Mouse (Mus musculus) liver, postnatal 0 days (tissue): ENCODE results near the gene Cacng4. TPM values are rescaled to one million over a fixed set of nuclear protein-coding genes. Genes with fewer than 3 reads are reported as not detected.

Experiments used
- ATAC-seq: fragments of 200-750 bp; cut with Nextera tagmentation; 2 replicates; pipeline ENCODE4 v1.8.0; 2017; ENCODE audit warnings: mild to moderate bottlenecking, moderate library complexity
- DNase-seq: peaks from one replicate; pipeline ENCODE4 v3.0.0-alpha.2; 2016
- H3K27ac ChIP-seq: fragments of 300-500 bp; sonication (generic); 2 replicates; pipeline ENCODE4 v1.5.1; 2014; ENCODE audit warnings: antibody characterized with exemption, moderate library complexity, mild to moderate bottlenecking, low read depth
- H3K27me3 ChIP-seq: fragments of 300-500 bp; sonication (generic); 2 replicates; pipeline ENCODE4 v1.6.1; 2014; ENCODE audit warnings: low read length, control low read depth, mixed read lengths; ENCODE audit not compliant: insufficient read depth
- H3K36me3 ChIP-seq: fragments of 300-500 bp; sonication (generic); replicated peaks from 2 replicates; pipeline ENCODE4 v1.6.1; 2014; ENCODE audit warnings: mild to moderate bottlenecking, control low read depth, low read length, moderate library complexity, mixed read lengths; ENCODE audit not compliant: insufficient read depth
- H3K4me1 ChIP-seq: fragments of 300-500 bp; sonication (generic); 2 replicates; pipeline ENCODE4 v1.6.1; 2014; ENCODE audit warnings: antibody characterized with exemption, mild to moderate bottlenecking, control low read depth; ENCODE audit not compliant: insufficient read depth
- H3K4me2 ChIP-seq: fragments of 300-500 bp; sonication (generic); 2 replicates; pipeline ENCODE4 v1.6.1; 2014; ENCODE audit warnings: low read depth, mild to moderate bottlenecking, low read length, moderate library complexity, mixed read lengths
- H3K4me3 ChIP-seq: fragments of 300-500 bp; sonication (generic); 2 replicates; pipeline ENCODE4 v1.5.1; 2014; ENCODE audit warnings: low read depth, low read length
- H3K9ac ChIP-seq: fragments of 300-500 bp; sonication (generic); replicated peaks from 2 replicates; pipeline ENCODE4 v1.6.1; 2014; ENCODE audit warnings: mild to moderate bottlenecking, moderate library complexity
- H3K9me3 ChIP-seq: fragments of 300-500 bp; sonication (generic); 2 replicates; pipeline ENCODE4 v1.6.1; 2016; ENCODE audit warnings: mild to moderate bottlenecking, control low read depth, low read length, mixed read lengths
- CTCF ChIP-seq: sonication (generic); IDR thresholded peaks from 2 replicates; pipeline ENCODE4 v1.5.1; 2016; ENCODE audit warnings: antibody characterized with exemption, low read depth
- EP300 ChIP-seq: IDR thresholded peaks from 2 replicates; pipeline ENCODE4 v1.6.1; 2016; ENCODE audit warnings: antibody characterized with exemption, low read depth, mild to moderate bottlenecking
- WGBS: fragments of 180-500 bp; shearing (Covaris S2); extraction: QIAGEN DNeasy Blood & Tissue Kit; methylation state at CpG from one replicate; pipeline ENCODE4 v1.1.7; 2014; ENCODE audit not compliant: insufficient replicate concordance; 5-methylcytosine and 5-hydroxymethylcytosine counted together
- polyA plus RNA-seq: library from polyadenylated mRNA; unstranded; fragments of >200 nt; fragmentation: Nextera tagmentation; extraction: Ambion mirVana; gene quantifications from 2 replicates; pipeline ENCODE4 v1.2.1, GENCODE M21; 2015

Cacng4 gene
- polyA plus RNA-seq, 1 experiment from 2014 or later: not detected

DNA sequence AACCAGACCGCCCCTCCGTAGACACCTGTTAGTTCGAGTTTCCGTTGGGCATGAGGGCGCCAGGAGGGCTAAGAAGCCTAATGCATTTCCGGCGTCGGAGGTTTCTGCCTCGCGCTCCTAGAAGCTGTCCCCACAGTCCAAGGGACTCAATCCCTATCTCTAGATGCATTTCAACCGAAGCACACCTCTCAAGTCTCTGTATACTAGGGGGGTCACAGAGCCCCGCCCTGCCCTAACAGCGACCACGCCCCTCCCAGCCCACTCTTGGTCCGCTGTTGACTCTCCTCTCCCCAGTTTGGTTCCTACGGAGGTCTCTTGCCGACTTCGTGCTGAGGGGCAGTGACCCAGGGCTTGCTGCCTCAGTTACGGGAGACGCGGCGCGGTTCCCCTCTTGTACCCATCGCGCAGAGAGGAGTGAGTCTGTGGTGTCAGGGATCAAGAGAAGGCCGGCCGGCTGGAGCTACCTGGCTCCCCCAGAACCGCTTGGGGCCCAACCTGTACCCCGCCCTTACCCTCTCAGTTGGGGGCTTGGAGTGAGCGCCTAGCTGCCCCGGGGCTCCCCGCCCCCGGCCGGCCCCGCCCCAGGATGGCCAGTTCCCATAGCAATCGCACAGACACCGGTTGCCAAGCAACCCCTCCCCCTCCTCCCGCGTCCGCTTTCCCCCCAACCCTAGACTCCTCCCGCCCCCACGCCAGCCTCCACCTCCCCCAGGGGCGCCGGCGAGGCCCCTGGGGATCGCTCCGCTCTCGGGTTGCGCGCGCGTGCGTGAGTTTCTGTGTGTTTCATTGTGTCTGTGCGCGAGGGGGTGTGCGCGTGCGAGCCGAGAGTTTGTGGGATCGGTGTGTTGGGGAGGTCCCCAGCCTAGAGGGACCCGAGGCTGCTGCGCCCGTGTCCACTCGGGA lies 906 bp downstream of the Cacng4 start:
- ATAC-seq: no peak
- no peaks in the 10 kb centered on the region for H3K4me1 ChIP-seq
- no peak overlapping the region for H3K27ac ChIP-seq
- H3K9ac ChIP-seq: no peak overlapping the region
- WGBS: 2% methylated on average over 56 of the region's 64 CpGs
- DNase-seq: no peak
- no peaks in the 10 kb centered on the region for H3K9me3 ChIP-seq
- TF ChIP-seq EP300: no peak
- TF ChIP-seq CTCF: no peak
- H3K4me3 ChIP-seq: peak overlapping the region; percentile 26; the same call in 1 of the 2 replicates
- peak overlapping the region; percentile 57 for H3K4me2 ChIP-seq
- H3K36me3 ChIP-seq: no peaks in the 10 kb centered on the region
- peaks cover 55% of the 10 kb centered on the region for H3K27me3 ChIP-seq

- H3K4me1 ChIP-seq: no peaks in the 10 kb centered on the region
- H3K9me3 ChIP-seq: no peaks in the 10 kb centered on the region
- peaks cover 45% of the 10 kb centered on the region for H3K27me3 ChIP-seq
- H3K4me3 ChIP-seq: no peak overlapping the region
- no peak overlapping the region for H3K9ac ChIP-seq
- no peak for ATAC-seq
- H3K4me2 ChIP-seq: no peak overlapping the region
- H3K36me3 ChIP-seq: no peaks in the 10 kb centered on the region
- TF ChIP-seq CTCF (no peak), EP300 (no peak)
- no peak for DNase-seq
- 51% methylated on average over 9 of the region's 9 CpGs for whole genome bisulfite sequencing
- H3K27ac ChIP-seq: no peak overlapping the region
Observed at GRCm38 (mm10) chr11:107792136-107792535, 2.2 kb downstream of the Cacng4 start.

DNA sequence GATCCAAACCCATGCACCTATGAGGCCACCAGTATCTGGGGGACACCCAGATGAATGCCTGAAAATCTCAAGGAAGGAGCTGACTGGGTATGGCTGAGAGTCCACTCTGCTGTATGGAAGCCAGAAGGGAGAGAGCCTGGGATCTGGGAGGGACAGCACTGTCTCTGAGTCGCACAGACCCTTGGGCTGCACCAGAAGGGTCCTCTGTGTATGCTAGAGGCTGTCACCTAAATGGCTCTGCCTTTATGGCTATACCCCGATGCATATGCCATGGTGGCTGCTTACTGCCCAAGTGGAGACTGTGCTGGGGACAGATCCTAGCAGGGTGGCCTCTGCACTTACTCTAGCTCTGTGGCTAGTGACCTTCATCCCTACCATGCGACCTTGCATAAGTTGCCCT lies 8.6 kb downstream of the Cacng4 start:
- WGBS: 63% methylated on average over 3 of the region's 3 CpGs
- H3K9me3 ChIP-seq: no peaks in the 10 kb centered on the region
- H3K4me3 ChIP-seq: no peak overlapping the region
- no peaks in the 10 kb centered on the region for H3K36me3 ChIP-seq
- H3K27ac ChIP-seq: no peak overlapping the region
- no peak overlapping the region for H3K9ac ChIP-seq
- no peaks in the 10 kb centered on the region for H3K4me1 ChIP-seq
- TF ChIP-seq EP300 (no peak), CTCF (no peak)
- no peaks in the 10 kb centered on the region for H3K27me3 ChIP-seq
- DNase-seq (no peak), ATAC-seq (no peak)
- no peak overlapping the region for H3K4me2 ChIP-seq

GRCm38 (mm10) chr11:107785288-107785687 lies 9.1 kb downstream of the Cacng4 start:
- WGBS: 75% methylated on average over 1 of the region's 1 CpGs
- Histone ChIP-seq H3K36me3 (no peaks in the 10 kb centered on the region), H3K9ac (no peak overlapping the region), H3K27ac (no peak overlapping the region), H3K4me2 (no peak overlapping the region), H3K9me3 (no peaks in the 10 kb centered on the region), H3K4me3 (no peak overlapping the region), H3K27me3 (no peaks in the 10 kb centered on the region), H3K4me1 (no peaks in the 10 kb centered on the region)
- no peak for ATAC-seq
- DNase-seq: no peak
- TF ChIP-seq EP300: no peak
- TF ChIP-seq CTCF: no peak

- TF ChIP-seq EP300: no peak
- TF ChIP-seq CTCF: no peak
- Histone ChIP-seq H3K4me3 (no peak overlapping the region), H3K4me2 (no peak overlapping the region), H3K27me3 (no peaks in the 10 kb centered on the region), H3K9me3 (no peaks in the 10 kb centered on the region), H3K36me3 (no peaks in the 10 kb centered on the region), H3K27ac (no peak overlapping the region), H3K9ac (no peak overlapping the region), H3K4me1 (no peaks in the 10 kb centered on the region)
- WGBS: 74% methylated on average over 8 of the region's 8 CpGs
- no peak for DNase-seq
- no peak for ATAC-seq
Observed at GRCm38 (mm10) chr11:107783861-107784754, 10.2 kb downstream of the Cacng4 start.

GRCm38 (mm10) chr11:107782591-107782990 lies 11.8 kb downstream of the Cacng4 start:
- Histone ChIP-seq H3K27me3 (no peaks in the 10 kb centered on the region), H3K4me3 (no peak overlapping the region), H3K27ac (no peak overlapping the region), H3K9ac (no peak overlapping the region), H3K4me2 (no peak overlapping the region), H3K9me3 (no peaks in the 10 kb centered on the region), H3K36me3 (no peaks in the 10 kb centered on the region), H3K4me1 (no peaks in the 10 kb centered on the region)
- no peak for DNase-seq
- 39% methylated on average over 5 of the region's 5 CpGs for WGBS
- ATAC-seq: no peak
- TF ChIP-seq CTCF: no peak
- no peak for TF ChIP-seq EP300
